19 mouse cellular contexts compared by ENCODE assay signal in the genomic region with DNA sequence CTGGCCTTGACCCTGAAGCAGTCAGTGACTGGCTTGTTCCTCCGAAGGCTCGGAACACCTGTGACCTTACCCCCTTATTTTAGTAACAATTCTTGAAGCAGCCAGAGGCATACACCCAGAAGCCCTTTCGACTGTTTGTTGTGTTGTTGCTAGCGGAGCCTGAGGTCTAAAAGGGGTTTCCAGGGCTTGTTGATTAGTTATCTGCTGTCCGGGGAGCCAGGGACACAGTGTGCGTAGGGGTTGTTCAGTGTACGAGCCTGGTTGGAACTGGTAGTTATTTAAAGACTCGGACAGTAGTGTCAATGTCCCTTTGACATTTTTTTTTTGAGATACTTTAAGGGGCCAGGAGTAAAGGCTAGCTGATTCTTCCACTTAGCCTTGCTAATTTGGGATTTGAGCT.
DNase-seq lines count a peak whose midpoint lies in the region; ATAC-seq and TF ChIP-seq lines count a peak whose summit lies in the region.
"Had no signal": no experiment of that assay in that cellular context is flagged by ENCODE, and none has a peak within 500 bp of the region (broad histone marks: within the 10 kb centered on the region; RNA-seq: fewer than 3 reads in every experiment).

No protein-coding gene starts in this region.

- H3K4me2 ChIP-seq in midbrain, embryonic 11.5 days, result no peak overlapping the region
- H3K4me2 ChIP-seq in midbrain, embryonic 14.5 days (ENCODE audit: low read length), result no peak overlapping the region
- no peak overlapping the region for H3K4me2 ChIP-seq in heart, postnatal 0 days (ENCODE audit: low read depth, low read length)
- H3K4me2 ChIP-seq: intestine, embryonic 15.5 days; liver, embryonic 12.5 days; midbrain, embryonic 15.5 days had no signal

- H3K36me3 ChIP-seq in midbrain, embryonic 11.5 days (ENCODE audit: control insufficient read depth, insufficient read depth, low read length), result no peaks in the 10 kb centered on the region
- H3K36me3 ChIP-seq in midbrain, embryonic 14.5 days (ENCODE audit: control insufficient read depth, insufficient read depth, low read length), result no peaks in the 10 kb centered on the region
- no peaks in the 10 kb centered on the region for H3K36me3 ChIP-seq in heart, postnatal 0 days (replicated peaks; ENCODE audit: control insufficient read depth, insufficient read depth, low read length)
- H3K36me3 ChIP-seq: hindbrain, embryonic 10.5 days; intestine, embryonic 15.5 days; liver, embryonic 12.5 days; midbrain, embryonic 15.5 days had no signal

- no peaks in the 10 kb centered on the region for H3K27me3 ChIP-seq in midbrain, embryonic 11.5 days (ENCODE audit: control insufficient read depth, insufficient read depth, low read length)
- no peaks in the 10 kb centered on the region for H3K27me3 ChIP-seq in midbrain, embryonic 14.5 days (ENCODE audit: control insufficient read depth, insufficient read depth, low read length)
- H3K27me3 ChIP-seq in heart, postnatal 0 days (ENCODE audit: control insufficient read depth, insufficient read depth, low read length), result no peaks in the 10 kb centered on the region
- H3K27me3 ChIP-seq: intestine, embryonic 15.5 days; liver, embryonic 12.5 days; midbrain, embryonic 15.5 days had no signal

- peak; percentile 72 for DNase-seq in midbrain, embryonic 11.5 days (ENCODE audit: low spot score, missing footprints)
- DNase-seq in midbrain, embryonic 14.5 days, result no peak
- DNase-seq in heart, adult 8-10 months (ENCODE audit: low spot score), result peak; percentile 82
- peak; percentile 90 for DNase-seq in heart, postnatal 0 days (ENCODE audit: low spot score)
- DNase-seq in layer of hippocampus, adult 11-12 months (ENCODE audit: low spot score), result no peak
- no peak for DNase-seq in thymus, postnatal 25 days
- no peak for DNase-seq in layer of hippocampus, postnatal 36 days
- DNase-seq: kidney, postnatal 10 days; layer of hippocampus, adult 9-11 months; retina, postnatal 1 day; spleen, adult 18-20 months had no signal

- no peaks in the 10 kb centered on the region for H3K9me3 ChIP-seq in midbrain, embryonic 11.5 days (ENCODE audit: control insufficient read depth, low read length)
- H3K9me3 ChIP-seq in midbrain, embryonic 14.5 days (ENCODE audit: control insufficient read depth, low read length), result no peaks in the 10 kb centered on the region
- no peaks in the 10 kb centered on the region for H3K9me3 ChIP-seq in heart, postnatal 0 days (replicated peaks; ENCODE audit: control insufficient read depth, low read length)
- H3K9me3 ChIP-seq: hindbrain, embryonic 10.5 days; intestine, embryonic 15.5 days; liver, embryonic 12.5 days; midbrain, embryonic 15.5 days had no signal

- no peak overlapping the region for H3K27ac ChIP-seq in midbrain, embryonic 11.5 days (ENCODE audit: low read depth, low read length)
- H3K27ac ChIP-seq in midbrain, embryonic 14.5 days (replicated peaks; ENCODE audit: low read depth, low read length), result no peak overlapping the region
- peak overlapping the region; percentile 79 for H3K27ac ChIP-seq in heart, postnatal 0 days (ENCODE audit: low read depth)
- H3K27ac ChIP-seq: hindbrain, embryonic 10.5 days; intestine, embryonic 15.5 days; liver, embryonic 12.5 days; macrophage; midbrain, embryonic 15.5 days; stomach, postnatal 0 days had no signal

- ATAC-seq in midbrain, embryonic 11.5 days (ENCODE audit: low FRiP score), result no peak
- no peak for ATAC-seq in midbrain, embryonic 14.5 days (ENCODE audit: low FRiP score, low TSS enrichment)
- peak; percentile 95 for ATAC-seq in heart, postnatal 0 days (ENCODE audit: insufficient read depth, low read depth)
- ATAC-seq: activated CD4-positive, CD25-positive, alpha-beta regulatory T cell, adult 4 months; CD4-positive, CD25-positive, alpha-beta regulatory T cell, adult 4 months; intestine, embryonic 15.5 days; liver, embryonic 12.5 days; midbrain, embryonic 15.5 days had no signal

- peak; percentile 42; the same call in 1 of the 2 replicates for TF ChIP-seq EP300 in heart, postnatal 0 days (IDR thresholded peaks at IDR 0.05; ENCODE audit: low read depth)

- H3K9ac ChIP-seq in midbrain, embryonic 11.5 days (ENCODE audit: low read length), result no peak overlapping the region
- no peak overlapping the region for H3K9ac ChIP-seq in midbrain, embryonic 14.5 days (replicated peaks; ENCODE audit: low read length)
- no peak overlapping the region for H3K9ac ChIP-seq in heart, postnatal 0 days (replicated peaks; ENCODE audit: low read depth, low read length)
- H3K9ac ChIP-seq: intestine, embryonic 15.5 days; liver, embryonic 12.5 days; midbrain, embryonic 15.5 days had no signal

- no peak for TF ChIP-seq CTCF in heart, postnatal 0 days (IDR thresholded peaks at IDR 0.05; ENCODE audit: low read depth)

- WGBS in midbrain, embryonic 11.5 days, result 82% methylated on average over 8 of the region's 8 CpGs
- 92% methylated on average over 8 of the region's 8 CpGs for WGBS in midbrain, embryonic 14.5 days
- WGBS in heart, postnatal 0 days, result 16% methylated on average over 8 of the region's 8 CpGs

- no peaks in the 10 kb centered on the region for H3K4me1 ChIP-seq in midbrain, embryonic 11.5 days (ENCODE audit: control insufficient read depth, insufficient read depth, low read length)
- H3K4me1 ChIP-seq in midbrain, embryonic 14.5 days (ENCODE audit: control insufficient read depth, insufficient read depth, low read length), result no peaks in the 10 kb centered on the region
- H3K4me1 ChIP-seq in heart, postnatal 0 days (ENCODE audit: control insufficient read depth, insufficient read depth), result peaks cover 21% of the 10 kb centered on the region
- H3K4me1 ChIP-seq: liver, embryonic 12.5 days; midbrain, embryonic 15.5 days had no signal

- no peak overlapping the region for H3K4me3 ChIP-seq in midbrain, embryonic 11.5 days (ENCODE audit: low read depth, low read length)
- no peak overlapping the region for H3K4me3 ChIP-seq in midbrain, embryonic 14.5 days (replicated peaks; ENCODE audit: low read depth, low read length)
- no peak overlapping the region for H3K4me3 ChIP-seq in heart, postnatal 0 days (ENCODE audit: low read depth, low read length)
- H3K4me3 ChIP-seq: hindbrain, embryonic 10.5 days; intestine, embryonic 15.5 days; liver, embryonic 12.5 days; midbrain, embryonic 15.5 days had no signal

Comparison
In these comparisons a context has a peak if more than half of its experiments do, and no peak if none do; other contexts are left out.
1. DNase-seq: peak in midbrain, embryonic 11.5 days (single experiment), heart, adult 8-10 months (single experiment) and heart, postnatal 0 days (single experiment); none in midbrain, embryonic 14.5 days (single experiment), layer of hippocampus, adult 11-12 months (single experiment), thymus, postnatal 25 days (single experiment) and layer of hippocampus, postnatal 36 days (0 of 2).